Mouse (Mus musculus): ENCODE data around the gene Hist2h2aa2. TPM values are rescaled to one million over a fixed set of nuclear protein-coding genes. Genes with fewer than 3 reads are reported as not detected.

Gene Hist2h2aa2
- total RNA-seq, 4 experiments from 2014 or later = 483 to 517 (median 507) TPM

DNA sequence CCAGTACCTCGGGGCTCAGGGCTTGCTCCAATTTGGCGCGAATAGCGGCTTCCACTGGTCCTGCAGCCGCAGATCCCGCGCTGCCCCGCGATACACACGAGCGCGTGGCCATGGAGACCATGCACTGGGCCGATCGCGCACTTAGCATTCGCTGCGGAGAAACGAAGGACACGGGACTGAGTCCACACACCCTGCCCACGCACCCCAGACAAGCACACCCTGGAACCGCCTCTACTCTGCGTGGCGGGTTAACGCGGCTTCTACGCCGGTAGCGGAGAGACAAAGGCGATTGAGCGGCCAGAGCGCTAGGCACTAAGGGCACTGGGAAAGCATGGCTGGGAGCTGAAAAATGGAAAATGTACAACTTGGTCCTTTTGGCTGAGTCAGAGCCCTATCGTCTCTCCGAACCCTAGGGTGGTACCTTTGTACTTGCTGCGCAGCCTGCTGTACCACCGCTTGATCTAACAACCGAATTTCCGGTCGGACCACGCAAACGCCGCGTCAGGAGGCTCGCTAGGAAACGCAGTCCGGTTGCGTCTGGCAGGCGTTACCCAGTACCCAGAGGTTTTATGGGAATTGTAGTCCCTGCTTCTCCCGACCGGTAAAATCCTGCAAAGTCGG is 42.8 kb downstream of the Hist2h2aa2 start:
- DNase-seq = peak; percentile 90

DNA sequence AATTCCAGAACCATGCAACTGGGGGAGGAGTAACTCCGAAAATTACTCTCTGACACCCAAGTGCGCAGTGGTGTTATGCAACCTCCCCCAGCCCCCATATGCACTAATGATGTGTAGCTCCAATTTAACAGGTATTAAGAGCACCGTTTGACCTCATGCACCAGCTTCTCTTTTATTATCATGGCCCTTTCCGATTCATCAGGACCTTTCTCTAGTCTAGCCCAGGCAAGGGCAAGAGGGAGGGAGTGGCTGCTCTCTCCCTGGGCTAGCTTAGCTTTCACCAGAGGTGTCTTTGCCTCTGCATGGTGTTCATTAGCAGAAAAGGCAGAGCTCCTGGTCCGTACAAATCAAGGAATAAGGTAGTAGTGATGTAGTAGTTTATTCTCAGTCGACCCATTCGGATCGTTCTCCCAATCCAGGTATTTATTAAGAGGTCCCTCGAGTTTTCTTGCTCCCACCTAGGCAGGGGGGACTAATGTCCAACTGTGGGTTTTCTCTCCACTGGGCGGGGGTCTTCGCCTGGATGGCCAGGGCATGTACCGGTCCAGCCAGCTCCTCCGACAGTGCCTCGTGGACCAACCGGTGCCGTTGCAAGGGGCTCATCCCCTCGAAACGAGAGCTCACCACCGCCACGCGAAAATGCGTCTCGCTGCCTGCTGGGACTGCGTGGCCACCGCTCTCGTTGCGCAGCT is 43.5 kb downstream of the Hist2h2aa2 start:
- DNase-seq = no peak

DNA sequence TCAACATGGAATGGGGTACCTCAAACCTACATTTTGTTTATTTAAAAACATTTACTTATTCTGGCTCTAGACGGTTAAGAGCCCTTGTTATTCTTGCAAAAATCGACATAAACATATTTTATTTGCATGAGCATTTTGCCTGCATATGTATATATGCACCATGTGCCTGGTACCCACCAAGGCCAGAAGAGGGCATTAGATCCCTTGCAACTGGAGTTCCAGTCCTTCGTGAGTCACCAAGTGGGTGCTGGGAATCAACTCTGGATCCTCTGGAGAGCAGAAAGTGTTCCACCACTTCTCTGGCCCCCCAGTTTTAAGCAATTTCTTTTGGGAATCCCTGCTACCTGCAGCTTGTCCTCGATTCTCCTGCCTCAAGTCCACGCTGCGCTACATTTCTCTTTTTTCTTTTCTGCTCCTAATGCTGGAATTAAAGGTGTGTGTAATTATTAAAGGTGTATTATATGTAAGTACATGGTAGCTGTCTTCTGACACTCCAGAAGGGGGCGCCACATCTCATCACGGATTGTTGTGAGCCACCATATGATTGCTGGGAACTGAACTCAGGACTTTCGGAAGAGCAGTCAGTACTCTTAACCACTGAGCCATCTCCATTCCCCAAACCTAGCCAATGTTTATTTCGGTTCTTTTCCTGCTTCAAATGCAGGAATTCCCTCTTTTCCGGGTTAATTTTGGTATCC is 44.3 kb downstream of the Hist2h2aa2 start:
- no peak for DNase-seq

GRCm38 (mm10) chr3:96194966-96195365 is 45.1 kb downstream of the Hist2h2aa2 start:
- no peak for DNase-seq

DNA sequence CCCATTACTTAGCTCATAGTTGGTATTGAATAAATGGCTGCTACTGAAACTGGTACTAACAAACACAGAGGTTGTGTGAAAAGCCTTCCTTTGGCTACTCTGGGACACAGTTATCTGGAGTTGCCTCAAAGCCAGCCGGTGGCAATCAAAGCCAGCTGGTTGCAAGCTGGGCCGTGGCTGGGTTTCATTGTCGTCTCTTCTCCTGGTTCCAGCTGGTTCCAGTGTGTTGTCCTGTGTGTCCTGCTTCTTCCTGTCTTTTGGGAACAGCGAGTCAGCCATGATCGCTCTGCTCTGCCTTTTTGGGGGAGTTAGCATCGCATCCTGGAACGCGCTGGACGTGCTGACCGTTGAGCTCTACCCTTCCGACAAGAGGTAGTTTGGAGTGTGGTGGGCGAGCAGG is 47.1 kb downstream of the Hist2h2aa2 start:
- no peak for DNase-seq

Small RNA genes lying within 50 kb of the gene (microRNA-seq; reads per million reads assigned to microRNA genes)
- gene Gm44492 (0 to 0.17 reads per million in 2 experiments), gene Gm47311 (0 reads per million in 2 experiments), gene Gm47313 (0 reads per million in 2 experiments)

Other genes with a start within 250 kb of the Hist2h2aa2 start
- 10 to 100 TPM; 16.8 to 33.6 (median 28.7) TPM for gene Plekho1, start 244.3 kb downstream of the Hist2h2aa2 start, total RNA-seq (2022)
- 10 to 100 TPM; 29.7 to 49.0 (median 34.9) TPM for gene Vps45, start 181.8 kb downstream of the Hist2h2aa2 start, total RNA-seq (2022)
- 10 to 100 TPM; 37.8 to 55.2 (median 47.2) TPM for gene Otud7b, start 135.7 kb downstream of the Hist2h2aa2 start, total RNA-seq (2022)
- gene Mtmr11, start 78.3 kb downstream of the Hist2h2aa2 start, total RNA-seq (2022) = 10 to 100 TPM; 14.7 to 70.7 (median 43.7) TPM
- gene Sf3b4, start 67.9 kb downstream of the Hist2h2aa2 start, total RNA-seq (2022) = 10 to 100 TPM; 46.8 to 59.3 (median 50.8) TPM
- gene Sv2a, start 59.1 kb downstream of the Hist2h2aa2 start, total RNA-seq (2022) = 10 to 100 TPM in 3 of 4 experiments, 1 to 10 TPM in 1; 9.4 to 16.7 (median 13.6) TPM
- gene Bola1, start 20.6 kb downstream of the Hist2h2aa2 start, total RNA-seq (2022) = 10 to 100 TPM; 24.2 to 48.0 (median 33.0) TPM
- 1 to 10 TPM; 4.8 to 9.2 (median 9.0) TPM for gene Hist2h2ab, start 20.4 kb downstream of the Hist2h2aa2 start, total RNA-seq (2022)
- gene Hist2h2ac, start 19.4 kb downstream of the Hist2h2aa2 start, total RNA-seq (2022) = 10 to 100 TPM; 53.1 to 90.6 (median 58.9) TPM
- gene Hist2h2be, start 19.2 kb downstream of the Hist2h2aa2 start, total RNA-seq (2022) = 10 to 100 TPM; 13.8 to 27.3 (median 25.2) TPM
- gene Hist2h3c2, start 1.1 kb downstream of the Hist2h2aa2 start, total RNA-seq (2022) = 10 to 100 TPM; 13.0 to 27.9 (median 18.2) TPM
- gene Hist2h2aa1, start 5.2 kb upstream of the Hist2h2aa2 start, total RNA-seq (2022) = 10 to 100 TPM; 14.1 to 18.6 (median 17.5) TPM
- gene Hist2h3c1, start 6.4 kb upstream of the Hist2h2aa2 start, total RNA-seq (2022) = not detected
- 10 to 100 TPM; 27.4 to 37.9 (median 32.5) TPM for gene Hist2h4, start 23.0 kb upstream of the Hist2h2aa2 start, total RNA-seq (2022)
- 100 to 1,000 TPM in 1 of 4 experiments, 10 to 100 TPM in 3; 50.3 to 108 (median 73.7) TPM for gene Hist2h3b, start 28.4 kb upstream of the Hist2h2aa2 start, total RNA-seq (2022)
- gene Hist2h2bb, start 29.5 kb upstream of the Hist2h2aa2 start, total RNA-seq (2022) = 100 to 1,000 TPM in 1 of 4 experiments, 10 to 100 TPM in 3; 70.8 to 139 (median 88.2) TPM
- 1 to 10 TPM; 2.2 to 4.3 (median 3.3) TPM for gene Fcgr1, start 53.7 kb upstream of the Hist2h2aa2 start, total RNA-seq (2022)
- not detected for gene BC107364, start 212.0 kb upstream of the Hist2h2aa2 start, total RNA-seq (2022)